Mouse (Mus musculus) lung, embryonic 16.5 days (tissue): ENCODE data around the gene Olfr764-ps1. TPM values are rescaled to one million over a fixed set of nuclear protein-coding genes. Genes with fewer than 3 reads are reported as not detected.
"Not testable (repeated sequence)": the region's sequence is repeated elsewhere in the genome, so short reads cannot be mapped to it uniquely, and the experiment has no call there.

Experiments
- ATAC-seq: fragments of 200-750 bp; cut with Nextera tagmentation; 2 replicates; pipeline ENCODE4 v1.8.0; 2017; ENCODE audit warnings: low read depth, mild to moderate bottlenecking, moderate library complexity
- H3K27ac ChIP-seq: fragments of 300-500 bp; sonication (generic); 2 replicates; pipeline ENCODE4 v1.5.1; 2014; ENCODE audit warnings: mild to moderate bottlenecking, control low read depth, low read length
- H3K27me3 ChIP-seq: fragments of 300-500 bp; sonication (generic); 2 replicates; pipeline ENCODE4 v1.6.1; 2014; ENCODE audit warnings: low read depth, low read length, mixed read lengths; ENCODE audit not compliant: control insufficient read depth, insufficient read depth
- H3K36me3 ChIP-seq: fragments of 300-500 bp; sonication (generic); 2 replicates; pipeline ENCODE4 v1.6.1; 2014; ENCODE audit warnings: low read length; ENCODE audit not compliant: control insufficient read depth, insufficient read depth
- H3K4me1 ChIP-seq: fragments of 300-500 bp; sonication (generic); replicated peaks from 2 replicates; pipeline ENCODE4 v1.6.1; 2014; ENCODE audit warnings: low read length, mixed read lengths; ENCODE audit not compliant: control insufficient read depth, insufficient read depth
- H3K4me2 ChIP-seq: fragments of 300-500 bp; sonication (generic); 2 replicates; pipeline ENCODE4 v1.6.1; 2014; ENCODE audit warnings: low read depth, low read length, control low read depth
- H3K4me3 ChIP-seq: fragments of 300-500 bp; sonication (generic); 2 replicates; pipeline ENCODE4 v1.5.1; 2014; ENCODE audit warnings: mild to moderate bottlenecking, low read length, control low read depth
- H3K9ac ChIP-seq: fragments of 300-500 bp; sonication (generic); 2 replicates; pipeline ENCODE4 v1.6.1; 2014; ENCODE audit warnings: low read length, control low read depth
- H3K9me3 ChIP-seq: fragments of 300-500 bp; sonication (generic); 2 replicates; pipeline ENCODE4 v1.6.1; 2016; ENCODE audit warnings: low read length; ENCODE audit not compliant: control insufficient read depth
- WGBS: fragments of 180-500 bp; shearing (Covaris S2); extraction: QIAGEN DNeasy Blood & Tissue Kit; methylation state at CpG from one replicate; pipeline ENCODE4 v1.1.7; 2014; 5-methylcytosine and 5-hydroxymethylcytosine counted together
- polyA plus RNA-seq: library from polyadenylated mRNA; unstranded; fragments of >200 nt; fragmentation: Nextera tagmentation; extraction: Ambion mirVana; gene quantifications from 2 replicates; pipeline ENCODE4 v1.2.1, GENCODE M21; 2015

Olfr764-ps1 gene
- polyA plus RNA-seq, 1 experiment from 2014 or later, result not detected

GRCm38 (mm10) chr10:129010288-129010841, 29.3 kb downstream of the Olfr764-ps1 start, which contains the start of gene Olfr763:
TSS of gene Olfr763 (plus strand) at chr10:129010791.
- no peak within 1 kb of the TSS for H3K9ac ChIP-seq
- ATAC-seq, result no peak
- H3K4me2 ChIP-seq, result no peak within 1 kb of the TSS
- H3K9me3 ChIP-seq, result peaks cover 2% of the 10 kb centered on the region; the same call in 1 of the 2 replicates
- no peak within 1 kb of the TSS for H3K4me3 ChIP-seq
- WGBS, result 48% methylated on average over 2 of the region's 2 CpGs
- no peaks in the 10 kb centered on the region for H3K27me3 ChIP-seq
- H3K27ac ChIP-seq, result no peak within 1 kb of the TSS
- no peaks in the 10 kb centered on the region for H3K4me1 ChIP-seq
- no peaks in the 10 kb centered on the region for H3K36me3 ChIP-seq

- ATAC-seq, result no peak
- Histone ChIP-seq H3K36me3 (no peaks in the 10 kb centered on the region), H3K9me3 (peaks cover 2% of the 10 kb centered on the region; the same call in 1 of the 2 replicates), H3K4me1 (no peaks in the 10 kb centered on the region), H3K4me3 (no peak overlapping the region), H3K27ac (no peak overlapping the region), H3K27me3 (no peaks in the 10 kb centered on the region), H3K9ac (no peak overlapping the region), H3K4me2 (no peak overlapping the region)
- 75% methylated on average over 14 of the region's 14 CpGs for WGBS
Observed at GRCm38 (mm10) chr10:129004032-129004920, 35.4 kb downstream of the Olfr764-ps1 start.

- no peak overlapping the region for H3K4me2 ChIP-seq
- no peak overlapping the region for H3K4me3 ChIP-seq
- ATAC-seq, result no peak
- no peaks in the 10 kb centered on the region for H3K4me1 ChIP-seq
- WGBS, result 70% methylated on average over 4 of the region's 4 CpGs
- H3K9ac ChIP-seq, result no peak overlapping the region
- H3K27ac ChIP-seq, result no peak overlapping the region
- H3K27me3 ChIP-seq, result no peaks in the 10 kb centered on the region
- no peaks in the 10 kb centered on the region for H3K9me3 ChIP-seq
- H3K36me3 ChIP-seq, result no peaks in the 10 kb centered on the region
Observed at GRCm38 (mm10) chr10:128996523-128997040, 43.1 kb downstream of the Olfr764-ps1 start.

- Histone ChIP-seq H3K9ac (no peak overlapping the region), H3K36me3 (no peaks in the 10 kb centered on the region), H3K9me3 (no peaks in the 10 kb centered on the region), H3K4me3 (no peak overlapping the region), H3K4me2 (no peak overlapping the region), H3K27ac (no peak overlapping the region), H3K4me1 (no peaks in the 10 kb centered on the region), H3K27me3 (no peaks in the 10 kb centered on the region)
- 95% methylated on average over 1 of the region's 1 CpGs for WGBS
- ATAC-seq, result no peak
Observed at GRCm38 (mm10) chr10:128995796-128996195, 43.9 kb downstream of the Olfr764-ps1 start.

GRCm38 (mm10) chr10:128990994-128991393, 48.7 kb downstream of the Olfr764-ps1 start:
- no peak overlapping the region for H3K27ac ChIP-seq
- H3K36me3 ChIP-seq, result no peaks in the 10 kb centered on the region
- no peak overlapping the region for H3K4me2 ChIP-seq
- no peak for ATAC-seq
- no peak overlapping the region for H3K4me3 ChIP-seq
- H3K9me3 ChIP-seq, result no peaks in the 10 kb centered on the region
- H3K9ac ChIP-seq, result no peak overlapping the region
- H3K27me3 ChIP-seq, result no peaks in the 10 kb centered on the region
- no peaks in the 10 kb centered on the region for H3K4me1 ChIP-seq

GRCm38 (mm10) chr10:128990129-128990850, 49.4 kb downstream of the Olfr764-ps1 start:
- not testable (repeated sequence) for H3K9ac ChIP-seq, H3K36me3 ChIP-seq, H3K9me3 ChIP-seq, ATAC-seq, H3K4me2 ChIP-seq, H3K4me1 ChIP-seq, H3K27me3 ChIP-seq, H3K27ac ChIP-seq, H3K4me3 ChIP-seq
- 58% methylated on average over 7 of the region's 10 CpGs for WGBS

GRCm38 (mm10) chr10:128989131-128989530, 50.6 kb downstream of the Olfr764-ps1 start, which contains the start of gene Olfr9:
TSS of gene Olfr9 (plus strand) at chr10:128989431.
- not testable (repeated sequence) for H3K9me3 ChIP-seq, H3K27me3 ChIP-seq, H3K9ac ChIP-seq, H3K36me3 ChIP-seq, H3K27ac ChIP-seq, ATAC-seq, H3K4me1 ChIP-seq, H3K4me3 ChIP-seq, H3K4me2 ChIP-seq
- WGBS, result 67% methylated on average over 1 of the region's 1 CpGs
